In genomic region chr2:33665363-33666058, GRCm38 (mm10) we compare ENCODE assay signal across 9 mouse cellular contexts. TPM values are rescaled to one million over a fixed set of nuclear protein-coding genes. Genes with fewer than 3 reads are reported as not detected.
DNase-seq lines count a peak whose midpoint lies in the region; ATAC-seq lines count a peak whose summit lies in the region.
"Had no signal": no experiment of that assay in that cellular context is flagged by ENCODE, and none has a peak within 500 bp of the region (broad histone marks: within the 10 kb centered on the region; RNA-seq: fewer than 3 reads in every experiment).

No protein-coding gene starts in this region.

- H3K4me3 ChIP-seq in embryonic facial prominence, embryonic 12.5 days, result no peak overlapping the region
- H3K4me3 ChIP-seq in hindbrain, embryonic 14.5 days (replicated peaks; ENCODE audit: low read length), result no peak overlapping the region

- peaks cover 25% of the 10 kb centered on the region for H3K4me1 ChIP-seq in embryonic facial prominence, embryonic 12.5 days
- H3K4me1 ChIP-seq in hindbrain, embryonic 14.5 days (replicated peaks; ENCODE audit: control insufficient read depth, insufficient read depth, low read length), result peaks cover 13% of the 10 kb centered on the region; the same call in 1 of the 2 replicates

- 19% methylated on average over 13 of the region's 13 CpGs for WGBS in embryonic facial prominence, embryonic 12.5 days
- 37% methylated on average over 13 of the region's 13 CpGs for WGBS in hindbrain, embryonic 14.5 days

- H3K4me2 ChIP-seq in embryonic facial prominence, embryonic 12.5 days (replicated peaks), result no peak overlapping the region
- no peak overlapping the region for H3K4me2 ChIP-seq in hindbrain, embryonic 14.5 days (replicated peaks)

- peak; percentile 41; the same call in 1 of the 2 replicates for ATAC-seq in frontal cortex, adult (ENCODE audit: low TSS enrichment)
- peak; percentile 61; the same call in 1 of the 2 replicates for ATAC-seq in embryonic facial prominence, embryonic 12.5 days (ENCODE audit: insufficient number of reproducible peaks, insufficient read depth, low FRiP score, low TSS enrichment)
- peak; percentile 51; the same call in 1 of the 2 replicates for ATAC-seq in hindbrain, embryonic 14.5 days (ENCODE audit: low FRiP score)

- no peaks in the 10 kb centered on the region for H3K36me3 ChIP-seq in embryonic facial prominence, embryonic 12.5 days
- H3K36me3 ChIP-seq in hindbrain, embryonic 14.5 days (replicated peaks; ENCODE audit: control insufficient read depth, insufficient read depth), result no peaks in the 10 kb centered on the region

- no peak overlapping the region for H3K9ac ChIP-seq in embryonic facial prominence, embryonic 12.5 days
- no peak overlapping the region for H3K9ac ChIP-seq in hindbrain, embryonic 14.5 days

- no peaks in the 10 kb centered on the region for H3K9me3 ChIP-seq in embryonic facial prominence, embryonic 12.5 days
- no peaks in the 10 kb centered on the region for H3K9me3 ChIP-seq in hindbrain, embryonic 14.5 days (ENCODE audit: control insufficient read depth, low read length)

- no peak overlapping the region for H3K27ac ChIP-seq in embryonic facial prominence, embryonic 12.5 days
- H3K27ac ChIP-seq in hindbrain, embryonic 14.5 days, result no peak overlapping the region
- H3K27ac ChIP-seq: macrophage had no signal

- DNase-seq in frontal cortex, adult 2 months (ENCODE audit: extremely low spot score in 1 of 2, low spot score in 1 of 2), result no peak
- no peak for DNase-seq in hindbrain, embryonic 14.5 days (ENCODE audit: low spot score)
- DNase-seq in lung, postnatal 10 days, result peak; percentile 51
- DNase-seq in thymus, adult 18-20 months, result no peak
- no peak for DNase-seq in cerebellum, adult 11 months
- DNase-seq in gastrocnemius, adult 18-20 months (ENCODE audit: low spot score), result no peak

- no peaks in the 10 kb centered on the region for H3K27me3 ChIP-seq in embryonic facial prominence, embryonic 12.5 days
- H3K27me3 ChIP-seq in hindbrain, embryonic 14.5 days (ENCODE audit: control insufficient read depth, insufficient read depth, low read length), result no peaks in the 10 kb centered on the region

RNA-seq across cellular contexts. Expression of gene Lmx1b, which starts 25.2 kb away (rescaled TPM):
- 0.36 and 0.38 TPM in 2 replicates for polyA plus RNA-seq in frontal cortex, adult 2 months (2012; rRNA removed)
- 0.74 and 1.0 TPM in 2 replicates for polyA plus RNA-seq in embryonic facial prominence, embryonic 12.5 days (2016; fragmentation: Nextera tagmentation; extraction: Ambion mirVana)
- 6.7 and 8.7 TPM in 2 replicates for polyA plus RNA-seq in hindbrain, embryonic 14.5 days (2014; fragmentation: Nextera tagmentation; extraction: Ambion mirVana)
- under 1 TPM; 0.05 to 0.21 TPM for total RNA-seq in gastrocnemius, adult 18-20 months (2021)
- polyA plus RNA-seq: macrophage had no signal
